Mouse (Mus musculus) hindbrain, embryonic 14.5 days (tissue): Measurements from ENCODE around the gene Lrrc2. TPM values are rescaled to one million over a fixed set of nuclear protein-coding genes. Genes with fewer than 3 reads are reported as not detected.

Source experiments
- ATAC-seq: fragments of 200-750 bp; cut with Nextera tagmentation; 2 replicates; pipeline ENCODE4 v1.8.0; 2017; ENCODE audit warnings: moderate number of reproducible peaks, mild to moderate bottlenecking, moderate TSS enrichment, moderate library complexity; ENCODE audit not compliant: low FRiP score
- DNase-seq: peaks from one replicate; pipeline ENCODE4 v3.0.0-alpha.2; 2015; ENCODE audit warnings: low spot score
- H3K27ac ChIP-seq: fragments of 300-500 bp; sonication (generic); 2 replicates; pipeline ENCODE4 v1.5.1; 2014; ENCODE audit warnings: mild to moderate bottlenecking, moderate library complexity
- H3K27me3 ChIP-seq: fragments of 300-500 bp; sonication (generic); 2 replicates; pipeline ENCODE4 v1.6.1; 2014; ENCODE audit warnings: mild to moderate bottlenecking, low read length, mixed read lengths; ENCODE audit not compliant: control insufficient read depth, insufficient read depth
- H3K36me3 ChIP-seq: fragments of 300-500 bp; sonication (generic); replicated peaks from 2 replicates; pipeline ENCODE4 v1.6.1; 2014; ENCODE audit not compliant: control insufficient read depth, insufficient read depth
- H3K4me1 ChIP-seq: fragments of 300-500 bp; sonication (generic); replicated peaks from 2 replicates; pipeline ENCODE4 v1.6.1; 2014; ENCODE audit warnings: antibody characterized with exemption, low read length, mixed read lengths; ENCODE audit not compliant: control insufficient read depth, insufficient read depth
- H3K4me2 ChIP-seq: fragments of 300-500 bp; sonication (generic); replicated peaks from 2 replicates; pipeline ENCODE4 v1.6.1; 2014; ENCODE audit warnings: mild to moderate bottlenecking, moderate library complexity
- H3K4me3 ChIP-seq: fragments of 300-500 bp; sonication (generic); replicated peaks from 2 replicates; pipeline ENCODE4 v1.5.1; 2014; ENCODE audit warnings: mild to moderate bottlenecking, low read length
- H3K9ac ChIP-seq: fragments of 300-500 bp; sonication (generic); 2 replicates; pipeline ENCODE4 v1.6.1; 2014
- H3K9me3 ChIP-seq: fragments of 300-500 bp; sonication (generic); 2 replicates; pipeline ENCODE4 v1.6.1; 2016; ENCODE audit warnings: low read length; ENCODE audit not compliant: control insufficient read depth
- WGBS: fragments of 180-500 bp; shearing (Covaris S2); extraction: QIAGEN DNeasy Blood & Tissue Kit; methylation state at CpG from one replicate; pipeline ENCODE4 v1.1.7; 2014; 5-methylcytosine and 5-hydroxymethylcytosine counted together
- polyA plus RNA-seq: library from polyadenylated mRNA; unstranded; fragments of >200 nt; fragmentation: Nextera tagmentation; extraction: Ambion mirVana; gene quantifications from 2 replicates; pipeline ENCODE4 v1.2.1, GENCODE M21; 2014

The Lrrc2 gene
- polyA plus RNA-seq, 1 experiment from 2014 or later, result 0.86 TPM

GRCm38 (mm10) chr9:110979411-110979810 is 28.1 kb downstream of the Lrrc2 start:
- H3K4me3 ChIP-seq, result no peak overlapping the region
- 95% methylated on average over 11 of the region's 11 CpGs for WGBS
- H3K9me3 ChIP-seq, result no peaks in the 10 kb centered on the region
- ATAC-seq (no peak), DNase-seq (no peak)
- H3K27ac ChIP-seq, result no peak overlapping the region
- no peak overlapping the region for H3K4me2 ChIP-seq
- no peaks in the 10 kb centered on the region for H3K36me3 ChIP-seq
- H3K4me1 ChIP-seq, result no peaks in the 10 kb centered on the region
- no peaks in the 10 kb centered on the region for H3K27me3 ChIP-seq
- H3K9ac ChIP-seq, result no peak overlapping the region

DNA sequence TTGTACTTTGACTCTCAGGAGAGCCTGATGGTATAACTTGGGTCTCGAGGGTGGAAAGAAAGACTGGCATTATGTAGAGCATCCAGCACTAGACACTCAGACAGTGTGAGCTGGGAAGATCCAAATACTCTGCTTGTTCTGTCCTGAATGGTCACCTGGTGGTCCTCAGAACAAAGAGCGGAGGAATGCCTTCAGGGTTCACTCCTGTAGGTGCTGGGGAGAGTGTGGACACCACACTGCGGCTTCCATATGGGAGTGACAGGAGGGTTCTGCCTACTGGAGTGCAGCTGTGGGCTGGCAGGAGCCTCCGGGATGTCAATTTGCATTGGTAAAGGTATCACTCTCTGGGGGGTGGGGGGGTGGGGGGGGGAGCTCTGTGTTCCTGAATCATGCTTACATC is 31.0 kb downstream of the Lrrc2 start:
- 54% methylated on average over 4 of the region's 4 CpGs for WGBS
- ATAC-seq, result no peak

GRCm38 (mm10) chr9:110984096-110984495 is 32.8 kb downstream of the Lrrc2 start:
- Histone ChIP-seq H3K36me3 (no peaks in the 10 kb centered on the region), H3K27me3 (no peaks in the 10 kb centered on the region), H3K9ac (no peak overlapping the region), H3K9me3 (no peaks in the 10 kb centered on the region), H3K4me1 (no peaks in the 10 kb centered on the region), H3K27ac (no peak overlapping the region), H3K4me3 (no peak overlapping the region), H3K4me2 (no peak overlapping the region)
- ATAC-seq, result no peak
- WGBS, result 94% methylated on average over 9 of the region's 9 CpGs
- DNase-seq, result no peak

More for the DNA sequence above, 31.0 kb downstream of the Lrrc2 start:
- no peak for DNase-seq
- Histone ChIP-seq H3K27me3 (no peaks in the 10 kb centered on the region), H3K9me3 (no peaks in the 10 kb centered on the region), H3K4me1 (no peaks in the 10 kb centered on the region), H3K9ac (no peak overlapping the region), H3K4me3 (no peak overlapping the region), H3K36me3 (no peaks in the 10 kb centered on the region), H3K4me2 (no peak overlapping the region), H3K27ac (no peak overlapping the region)

- H3K27me3 ChIP-seq, result no peaks in the 10 kb centered on the region
- H3K9ac ChIP-seq, result no peak overlapping the region
- H3K27ac ChIP-seq, result no peak overlapping the region
- ATAC-seq (no peak), DNase-seq (no peak)
- H3K9me3 ChIP-seq, result no peaks in the 10 kb centered on the region
- no peak overlapping the region for H3K4me3 ChIP-seq
- WGBS, result 94% methylated on average over 5 of the region's 5 CpGs
- H3K4me1 ChIP-seq, result no peaks in the 10 kb centered on the region
- no peak overlapping the region for H3K4me2 ChIP-seq
- H3K36me3 ChIP-seq, result no peaks in the 10 kb centered on the region
These were observed 34.2 kb downstream of the Lrrc2 start for GRCm38 (mm10) chr9:110985541-110985940.

DNA sequence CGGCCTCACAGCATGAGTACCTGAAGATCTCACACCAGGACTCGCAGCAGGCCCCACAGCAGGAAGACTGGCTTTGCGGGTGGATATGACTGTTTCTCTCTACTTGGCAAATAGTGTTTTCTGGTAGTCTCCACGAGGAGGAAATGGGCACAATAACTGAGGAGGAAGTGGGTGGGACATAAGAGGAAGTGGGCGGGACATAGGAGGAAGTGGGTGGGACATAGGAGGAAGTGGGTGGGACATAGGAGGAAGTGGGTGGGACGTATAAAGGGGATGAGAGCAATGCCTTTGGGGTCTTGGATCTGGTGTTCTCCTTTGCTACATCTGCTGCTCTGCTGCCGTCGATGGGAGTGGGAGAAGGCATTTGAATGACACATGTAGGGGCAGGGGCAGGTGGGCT is 34.6 kb downstream of the Lrrc2 start:
- H3K27me3 ChIP-seq, result no peaks in the 10 kb centered on the region
- no peak for ATAC-seq
- H3K36me3 ChIP-seq, result no peaks in the 10 kb centered on the region
- H3K4me2 ChIP-seq, result no peak overlapping the region
- no peaks in the 10 kb centered on the region for H3K4me1 ChIP-seq
- no peak overlapping the region for H3K4me3 ChIP-seq
- H3K9me3 ChIP-seq, result no peaks in the 10 kb centered on the region
- no peak overlapping the region for H3K27ac ChIP-seq
- WGBS, result 90% methylated on average over 8 of the region's 8 CpGs
- no peak overlapping the region for H3K9ac ChIP-seq
- DNase-seq, result no peak

- Histone ChIP-seq H3K4me3 (no peak overlapping the region), H3K9me3 (no peaks in the 10 kb centered on the region), H3K9ac (no peak overlapping the region), H3K36me3 (no peaks in the 10 kb centered on the region), H3K4me1 (no peaks in the 10 kb centered on the region), H3K4me2 (no peak overlapping the region), H3K27me3 (no peaks in the 10 kb centered on the region), H3K27ac (no peak overlapping the region)
- ATAC-seq (no peak), DNase-seq (no peak)
- 85% methylated on average over 4 of the region's 4 CpGs for WGBS
These were observed 36.0 kb downstream of the Lrrc2 start for GRCm38 (mm10) chr9:110987331-110987730.

GRCm38 (mm10) chr9:110988078-110988477 is 36.7 kb downstream of the Lrrc2 start:
- Histone ChIP-seq H3K27me3 (no peaks in the 10 kb centered on the region), H3K4me1 (no peaks in the 10 kb centered on the region), H3K27ac (no peak overlapping the region), H3K36me3 (no peaks in the 10 kb centered on the region), H3K9me3 (no peaks in the 10 kb centered on the region), H3K9ac (no peak overlapping the region), H3K4me2 (no peak overlapping the region), H3K4me3 (no peak overlapping the region)
- ATAC-seq (no peak), DNase-seq (no peak)
- 93% methylated on average over 3 of the region's 3 CpGs for WGBS

GRCm38 (mm10) chr9:110989141-110989540 is 37.8 kb downstream of the Lrrc2 start:
- Histone ChIP-seq H3K36me3 (no peaks in the 10 kb centered on the region), H3K4me3 (no peak overlapping the region), H3K27me3 (no peaks in the 10 kb centered on the region), H3K4me1 (no peaks in the 10 kb centered on the region), H3K9me3 (no peaks in the 10 kb centered on the region), H3K27ac (no peak overlapping the region), H3K9ac (no peak overlapping the region), H3K4me2 (no peak overlapping the region)
- DNase-seq, result no peak
- 60% methylated on average over 4 of the region's 4 CpGs for WGBS
- ATAC-seq, result no peak

DNA sequence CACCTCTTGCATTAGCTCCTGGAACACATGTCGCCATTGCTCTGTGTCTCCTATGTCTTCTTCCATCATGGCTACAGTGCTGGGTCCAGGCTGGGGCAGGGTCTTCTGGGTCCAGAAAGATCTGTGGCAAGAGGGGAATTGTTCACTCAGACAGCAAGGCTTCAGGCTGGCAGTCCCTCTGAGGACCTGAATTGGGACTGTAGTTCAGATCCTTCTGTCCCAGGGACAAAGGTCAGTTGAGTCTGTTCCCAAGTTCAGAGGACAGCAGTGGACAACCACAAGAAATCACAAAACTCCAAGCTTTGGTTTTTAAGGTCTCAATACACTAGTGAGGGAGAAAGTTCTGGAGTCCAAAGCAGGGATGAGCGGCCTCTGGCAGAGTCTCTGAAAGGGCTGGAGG is 38.2 kb downstream of the Lrrc2 start:
- no peak for ATAC-seq
- Histone ChIP-seq H3K27ac (no peak overlapping the region), H3K4me2 (no peak overlapping the region), H3K4me1 (no peaks in the 10 kb centered on the region), H3K27me3 (no peaks in the 10 kb centered on the region), H3K9me3 (no peaks in the 10 kb centered on the region), H3K4me3 (no peak overlapping the region), H3K36me3 (no peaks in the 10 kb centered on the region), H3K9ac (no peak overlapping the region)
- DNase-seq, result no peak
- WGBS, result 88% methylated on average over 2 of the region's 2 CpGs

GRCm38 (mm10) chr9:110990204-110990603 is 38.9 kb downstream of the Lrrc2 start, which contains the start of gene Rtp3:
Gene Rtp3 (minus strand): TSS chr9:110990583.
- no peak for ATAC-seq
- DNase-seq, result no peak
- H3K4me2 ChIP-seq, result no peak within 1 kb of the TSS
- H3K9ac ChIP-seq, result no peak within 1 kb of the TSS
- H3K4me3 ChIP-seq, result no peak within 1 kb of the TSS
- no peaks in the 10 kb centered on the region for H3K27me3 ChIP-seq
- no peaks in the 10 kb centered on the region for H3K36me3 ChIP-seq
- WGBS, result 70% methylated on average over 6 of the region's 6 CpGs
- no peaks in the 10 kb centered on the region for H3K4me1 ChIP-seq
- no peaks in the 10 kb centered on the region for H3K9me3 ChIP-seq
- H3K27ac ChIP-seq, result no peak within 1 kb of the TSS
